Mouse (Mus musculus): ENCODE measurements around the gene Pdia3.

DNA sequence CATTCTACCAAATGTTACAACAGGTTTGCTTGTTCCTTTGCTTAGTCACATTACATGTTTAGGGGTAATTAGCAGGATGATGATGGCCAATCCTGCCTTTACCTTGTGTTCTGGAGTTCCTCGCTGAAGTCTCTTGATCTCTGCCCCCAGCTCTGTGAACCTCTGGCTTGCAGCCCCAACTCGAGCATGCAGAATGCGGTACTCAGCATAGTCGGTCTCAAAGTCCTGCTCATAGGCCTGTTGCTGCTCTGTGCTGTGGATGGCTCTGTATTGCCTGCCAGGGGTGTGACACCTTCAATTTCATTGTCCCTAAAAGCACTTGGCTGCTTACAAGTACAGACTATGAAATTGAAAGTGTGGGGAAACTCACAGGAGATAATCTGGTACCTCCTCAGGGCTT, 26.2 kb downstream of the Pdia3 start:
- TF ChIP-seq CTCF (IDR thresholded peaks at IDR 0.05; ENCODE audit: low read depth) (no peak), EP300 (IDR thresholded peaks at IDR 0.05; ENCODE audit: low read depth) (no peak)

Data from liver, embryonic 14.5 days (tissue).